Mouse (Mus musculus) adrenal gland, postnatal 4 days (tissue): ENCODE measurements around the gene Nudcd3. TPM values are rescaled to one million over a fixed set of nuclear protein-coding genes. Genes with fewer than 3 reads are reported as not detected.

Source experiments
- DNase-seq, 2 experiments: peaks; one replicate each; pipeline ENCODE4 v3.0.0; 2021 to 2022; ENCODE audit warnings: low spot score in 2 of 2, mixed read lengths in 2 of 2
- total RNA-seq, 2 experiments: library from RNA; stranded (reverse); gene quantifications; 2 replicates each; pipeline ENCODE4 v1.2.3; 2021

The Nudcd3 gene
- total RNA-seq, 2 experiments from 2014 or later = 57.8 to 59.0 TPM

DNA sequence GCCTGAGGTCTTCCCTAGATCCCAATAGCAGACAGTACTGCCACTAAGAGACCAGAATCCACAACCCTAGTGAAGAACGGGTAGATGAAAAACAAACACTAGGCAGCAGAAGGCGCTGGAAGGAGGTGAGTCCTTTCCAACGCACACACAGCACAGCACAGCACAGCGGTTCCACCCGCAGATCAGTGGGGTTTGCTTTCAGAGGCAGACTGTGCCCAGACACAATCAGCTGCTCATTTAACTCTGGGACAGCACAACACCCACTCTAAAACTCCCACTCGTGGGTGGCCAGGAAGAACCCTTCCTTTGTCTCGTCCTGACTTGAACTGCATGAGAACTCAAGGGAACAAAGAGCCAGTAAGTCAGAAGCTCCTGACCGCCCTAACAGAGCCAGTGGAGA is 21.0 kb downstream of the Nudcd3 start:
- DNase-seq = no peak

DNA sequence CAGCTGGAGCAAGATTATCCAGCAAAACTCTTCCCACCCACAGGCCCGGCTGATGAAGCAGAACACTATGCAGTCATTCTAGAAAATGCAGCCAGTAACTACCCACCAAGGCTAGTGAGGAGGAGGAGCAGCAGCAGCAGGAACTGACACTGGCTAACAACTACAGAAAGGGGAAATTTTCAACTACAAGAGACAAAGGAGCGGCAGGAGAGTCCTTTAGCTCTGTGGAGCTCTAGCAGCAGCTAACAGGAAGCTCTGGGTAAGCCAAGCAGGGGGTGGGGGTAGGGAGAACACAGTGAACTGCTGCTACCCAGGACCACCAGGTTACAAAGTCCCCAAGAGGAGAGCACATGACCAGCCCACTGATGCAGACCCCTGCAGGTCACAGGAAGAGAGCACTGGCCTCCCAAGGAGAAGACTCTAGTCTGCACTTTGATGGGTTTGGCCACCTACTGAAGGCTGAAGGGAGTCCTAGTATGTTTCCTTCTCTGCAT is 21.5 kb downstream of the Nudcd3 start:
- DNase-seq = no peak

DNA sequence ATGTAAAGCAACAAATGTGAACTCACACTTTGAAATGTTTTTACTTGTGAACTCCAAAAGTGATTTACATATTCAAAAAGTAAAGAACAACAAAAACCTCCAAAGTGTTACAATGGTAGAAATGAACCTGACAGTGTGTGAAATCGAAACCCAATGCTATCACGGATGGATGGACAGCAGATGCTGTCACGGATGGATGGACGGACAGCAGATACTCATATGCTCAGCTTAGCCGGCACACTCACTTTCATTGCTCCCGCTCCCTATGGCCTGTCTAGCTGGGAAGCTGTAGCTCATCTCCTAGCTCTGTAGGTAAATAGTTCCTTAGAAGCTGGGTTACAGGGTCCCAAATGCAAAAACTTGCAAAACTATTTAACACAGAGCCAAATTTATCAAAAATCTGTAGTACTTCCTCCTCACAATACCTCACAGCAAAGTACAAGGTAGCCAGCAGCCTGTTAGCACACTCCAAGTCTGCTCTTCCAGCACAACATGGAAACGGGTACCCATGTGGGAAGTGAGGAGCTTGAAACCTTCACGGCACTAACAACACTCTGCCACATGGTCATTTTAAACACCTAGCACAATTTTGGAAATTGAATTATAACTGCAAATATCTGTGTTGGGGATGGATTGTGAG is 22.3 kb downstream of the Nudcd3 start:
- DNase-seq = no peak

DNA sequence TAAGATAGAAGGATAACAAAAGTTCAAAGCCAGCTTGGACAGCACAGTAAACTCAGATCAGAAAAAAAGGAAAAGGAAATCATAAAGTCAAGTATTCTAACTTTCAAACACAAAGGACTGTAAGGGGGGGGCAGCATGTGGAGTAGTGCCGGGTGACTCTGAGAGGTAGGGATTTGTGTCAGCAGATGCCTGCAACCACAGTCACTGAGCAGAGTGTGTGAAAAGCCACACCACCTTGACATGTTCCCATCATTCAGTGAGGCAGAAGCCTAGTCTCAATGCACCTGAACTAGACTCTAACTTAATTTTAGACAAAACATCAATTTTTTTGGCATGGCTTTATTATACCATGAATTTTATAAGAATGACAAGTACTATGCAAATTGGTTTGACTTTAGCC is 24.7 kb downstream of the Nudcd3 start:
- no peak for DNase-seq

DNA sequence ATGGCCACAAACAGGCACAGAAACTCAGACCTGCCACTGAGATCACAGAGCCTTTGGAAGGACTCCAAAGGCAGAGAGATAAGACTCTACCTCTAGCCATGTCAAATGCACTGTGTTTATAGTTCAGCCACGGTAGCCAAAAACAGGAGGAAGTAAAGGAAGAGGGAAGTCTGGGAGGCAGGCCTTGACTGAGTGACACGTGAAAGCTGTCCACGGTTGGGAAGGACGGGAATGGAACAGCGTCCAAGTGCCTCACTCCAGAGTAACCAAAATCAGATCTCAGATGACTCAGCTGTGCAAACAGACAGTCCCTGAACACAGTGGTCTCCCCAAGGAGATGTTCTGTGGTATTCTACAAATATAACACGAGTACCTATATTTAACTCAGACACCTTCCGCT is 25.5 kb downstream of the Nudcd3 start:
- DNase-seq = no peak

DNA sequence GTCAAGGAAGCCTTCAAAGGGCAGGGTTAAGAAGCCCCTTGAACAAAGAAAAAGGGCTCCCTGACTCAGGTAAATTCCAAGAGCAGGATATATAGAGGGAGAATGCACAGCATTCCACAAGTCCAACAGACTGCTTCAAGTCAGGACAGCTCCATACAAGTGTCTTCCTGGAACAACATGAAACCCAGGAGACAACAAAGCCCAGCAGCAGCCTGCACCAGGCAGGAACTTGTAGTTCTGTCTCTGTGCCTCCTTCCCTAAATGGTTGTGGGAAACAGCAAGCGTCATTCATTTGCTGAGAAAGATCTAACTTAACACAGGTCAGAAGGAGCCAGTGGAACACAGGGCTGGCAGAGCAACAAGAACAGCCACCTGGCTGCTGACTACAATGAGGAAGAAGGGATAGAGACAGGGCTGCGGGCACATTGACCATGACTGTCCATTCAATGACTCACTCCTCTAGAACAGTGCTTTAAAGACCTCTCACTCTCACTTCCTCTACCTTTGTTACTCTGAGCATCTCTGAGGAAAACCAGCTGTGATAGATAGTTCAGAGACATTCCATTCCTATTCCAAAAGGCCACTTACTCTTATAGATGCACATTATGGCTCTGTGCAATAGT is 31.1 kb downstream of the Nudcd3 start:
- DNase-seq = no peak

DNA sequence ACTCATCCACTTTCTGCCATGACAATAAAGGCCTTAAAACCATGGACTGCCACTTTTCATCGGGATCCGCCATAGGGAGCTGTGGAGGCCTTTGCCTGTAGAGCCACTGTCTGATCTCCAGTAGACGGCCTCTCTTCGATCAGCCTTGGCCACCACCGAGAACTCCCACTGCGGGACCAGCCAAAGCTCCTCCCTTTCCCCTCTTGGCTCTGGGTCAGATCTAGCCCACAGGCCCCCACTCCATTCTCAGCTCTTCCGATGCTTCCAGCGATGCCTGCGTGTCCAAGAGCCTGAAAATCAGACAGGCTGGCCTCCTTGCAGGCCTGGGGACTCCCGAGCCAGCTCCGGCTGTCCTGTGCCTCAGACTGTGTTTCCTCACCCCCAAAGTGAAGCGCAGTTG is 33.9 kb downstream of the Nudcd3 start:
- DNase-seq = no peak

DNA sequence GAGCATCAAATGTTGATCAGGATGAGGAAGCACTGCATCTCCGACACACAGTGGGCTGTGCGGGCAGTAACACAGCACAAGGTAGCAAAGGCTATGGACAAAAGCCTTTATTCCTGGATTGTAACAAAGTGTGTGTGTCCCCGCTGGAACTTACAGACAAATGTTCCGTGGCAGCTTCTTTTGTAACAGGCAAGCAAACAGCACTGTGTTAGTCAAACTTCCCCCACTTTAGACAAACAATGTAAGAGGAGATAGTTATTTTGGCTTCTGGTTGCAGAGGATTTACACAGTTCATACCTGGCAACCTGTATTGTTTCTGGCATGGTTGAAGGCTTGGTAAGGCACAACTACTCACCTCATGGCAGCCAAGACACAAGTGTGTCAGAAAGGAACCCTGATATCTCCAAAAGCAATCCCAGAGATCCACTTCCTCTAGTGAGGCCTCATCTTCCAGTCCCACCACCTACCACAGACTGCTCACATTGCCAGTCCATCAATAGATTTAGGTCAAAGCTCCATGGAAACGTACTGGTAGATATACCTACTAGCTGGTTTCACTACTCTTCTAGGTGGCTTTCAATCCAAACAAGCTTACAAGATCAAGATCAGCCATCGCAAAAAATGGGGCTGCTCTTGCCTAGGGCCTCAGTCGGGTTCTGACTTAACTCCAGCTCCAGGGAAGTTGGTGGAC is 34.7 kb downstream of the Nudcd3 start:
- no peak for DNase-seq

DNA sequence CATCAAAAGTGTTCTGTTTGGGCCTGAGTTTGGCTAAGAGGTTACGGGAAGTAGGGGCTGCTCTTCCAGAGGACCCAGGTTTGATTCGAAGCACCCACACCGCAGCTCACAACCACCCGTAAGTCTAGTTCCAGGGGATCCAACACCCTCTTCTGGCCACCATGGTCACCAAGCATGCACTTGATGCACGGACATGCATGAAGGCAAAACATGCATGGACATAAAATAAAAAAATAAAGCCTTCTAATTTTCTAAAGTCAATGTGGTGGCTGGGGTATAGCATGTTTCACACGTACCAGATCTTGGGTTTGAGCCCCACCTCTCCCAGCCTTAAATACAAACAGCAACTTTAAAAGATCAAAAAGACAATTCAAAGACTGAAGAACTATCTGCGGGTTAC is 35.4 kb downstream of the Nudcd3 start:
- no peak for DNase-seq

DNA sequence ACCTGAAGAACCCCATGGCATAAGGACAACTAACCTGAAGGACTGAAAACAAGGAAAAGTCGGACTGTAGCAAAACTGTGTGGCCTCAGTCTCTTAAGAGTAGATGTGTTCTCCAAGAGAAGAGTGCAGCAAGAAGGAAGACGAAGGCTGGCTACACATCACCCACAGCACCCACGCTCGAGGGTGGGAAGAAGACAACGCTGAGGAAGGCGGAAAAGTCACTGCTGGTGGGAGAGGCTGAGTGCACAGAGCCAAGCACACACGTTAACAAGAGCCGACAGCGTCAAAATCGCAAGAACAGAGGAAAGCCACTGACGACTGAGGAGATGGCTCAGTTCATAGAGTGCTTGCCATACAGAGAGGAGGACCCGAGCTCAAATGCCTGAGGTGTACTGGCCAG is 36.5 kb downstream of the Nudcd3 start:
- DNase-seq = no peak

DNA sequence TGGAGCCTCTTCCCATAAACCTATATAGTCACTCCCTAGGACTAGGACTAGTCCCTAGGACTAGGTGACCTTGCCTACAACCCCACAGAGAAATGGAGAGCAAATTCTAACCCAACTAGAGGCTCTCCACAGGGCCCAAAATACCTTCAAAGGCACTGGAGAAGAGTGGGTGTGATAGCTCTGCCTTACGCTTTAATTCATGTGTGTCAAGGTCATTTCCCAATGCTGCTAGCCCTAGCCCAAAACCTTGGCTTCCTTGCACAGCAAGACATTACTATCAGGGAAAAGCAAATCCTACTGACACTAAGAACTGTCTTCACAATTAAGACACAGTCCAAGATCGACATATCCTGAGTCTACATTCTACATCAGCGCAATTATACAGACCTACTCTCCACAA is 37.2 kb downstream of the Nudcd3 start:
- DNase-seq = no peak

DNA sequence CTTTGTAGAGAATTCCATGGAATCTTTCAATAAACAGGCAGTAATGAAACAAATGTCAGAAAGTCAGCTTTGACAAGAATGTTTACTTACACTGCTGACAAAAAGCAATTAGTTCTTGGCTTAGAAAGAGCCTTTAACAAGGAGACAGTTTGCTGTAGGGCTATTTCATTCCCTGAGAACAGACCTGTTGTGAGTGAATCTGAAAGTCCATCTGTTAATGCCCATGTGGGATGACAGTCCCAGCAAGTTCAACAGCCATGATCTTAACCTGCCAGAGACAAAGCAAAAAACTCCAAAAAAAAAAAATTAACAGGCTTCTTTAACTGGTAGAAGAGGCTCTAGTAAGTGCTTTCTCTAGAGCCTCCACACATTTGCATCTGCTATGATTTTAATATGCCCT is 38.7 kb downstream of the Nudcd3 start:
- no peak for DNase-seq

DNA sequence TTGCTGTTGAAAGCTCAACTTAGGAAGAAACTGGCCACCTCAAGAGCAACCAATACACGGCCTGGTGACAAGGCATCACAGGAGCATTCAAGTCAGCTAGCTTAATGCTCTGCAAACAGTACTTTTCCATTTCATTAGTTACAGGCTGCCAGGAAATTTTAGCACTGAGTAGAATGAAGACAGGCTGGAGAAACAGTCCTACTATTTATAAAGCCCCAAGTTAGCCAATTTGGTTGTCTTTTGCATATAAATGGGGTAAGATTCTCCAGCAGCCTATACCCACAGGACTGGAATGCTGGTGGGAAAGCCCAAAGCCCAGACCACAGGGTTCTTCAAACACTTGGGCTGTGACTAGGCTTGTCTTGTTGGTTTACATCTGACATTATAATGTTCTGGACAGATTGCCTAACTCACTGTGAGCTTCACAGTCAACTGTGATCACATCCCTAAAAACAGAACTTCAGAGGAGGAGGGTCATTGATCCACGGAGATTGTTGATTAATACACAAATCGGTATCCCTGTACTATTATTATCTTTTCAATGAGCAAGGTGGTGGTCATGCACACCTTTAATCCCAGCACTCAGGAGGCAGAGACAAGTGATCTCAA is 39.4 kb downstream of the Nudcd3 start:
- no peak for DNase-seq

DNA sequence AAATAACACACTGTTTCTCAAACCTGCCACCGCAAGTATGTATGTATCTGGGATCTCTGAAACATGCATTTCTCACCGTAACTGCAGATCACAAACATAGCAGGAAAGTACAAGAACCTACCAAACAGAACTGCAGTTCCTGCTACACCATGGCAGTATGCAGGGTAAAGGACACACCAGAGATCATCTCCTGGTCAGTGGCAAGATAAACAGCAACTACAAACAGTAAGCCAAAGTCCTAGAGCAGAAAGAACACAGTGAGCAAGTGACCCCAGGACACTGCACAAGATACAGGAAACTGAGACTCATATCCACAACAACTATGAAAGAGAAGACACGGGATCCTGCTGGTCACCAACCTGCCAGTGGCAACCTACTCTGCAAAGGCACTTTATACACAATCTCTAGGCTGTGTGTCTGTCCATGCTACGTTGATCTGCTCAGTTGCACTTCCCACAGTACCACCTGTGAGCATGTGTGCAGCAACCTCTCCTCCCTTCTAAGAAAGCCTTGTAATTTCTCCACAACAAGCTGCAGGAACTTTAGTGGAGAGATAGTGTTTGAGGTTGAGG is 40.4 kb downstream of the Nudcd3 start:
- DNase-seq = no peak

DNA sequence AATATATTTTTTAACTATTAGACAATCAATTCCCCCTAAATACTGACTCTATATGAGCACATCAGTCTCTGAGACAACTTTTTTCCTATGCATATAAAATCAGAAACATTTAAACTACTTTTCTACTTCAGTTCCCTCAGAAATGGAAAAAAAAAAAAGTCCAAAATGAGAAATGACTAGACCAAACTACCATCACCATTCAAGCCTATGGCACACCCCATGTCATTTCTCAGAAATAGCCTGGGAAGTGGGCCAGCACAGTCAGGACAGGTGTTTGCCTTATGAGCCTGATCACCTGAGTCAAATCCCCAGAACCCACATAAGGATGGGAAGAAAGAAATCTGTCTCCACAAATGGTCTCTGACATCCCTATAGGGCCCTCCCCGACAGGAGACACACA is 41.7 kb downstream of the Nudcd3 start:
- DNase-seq = no peak

DNA sequence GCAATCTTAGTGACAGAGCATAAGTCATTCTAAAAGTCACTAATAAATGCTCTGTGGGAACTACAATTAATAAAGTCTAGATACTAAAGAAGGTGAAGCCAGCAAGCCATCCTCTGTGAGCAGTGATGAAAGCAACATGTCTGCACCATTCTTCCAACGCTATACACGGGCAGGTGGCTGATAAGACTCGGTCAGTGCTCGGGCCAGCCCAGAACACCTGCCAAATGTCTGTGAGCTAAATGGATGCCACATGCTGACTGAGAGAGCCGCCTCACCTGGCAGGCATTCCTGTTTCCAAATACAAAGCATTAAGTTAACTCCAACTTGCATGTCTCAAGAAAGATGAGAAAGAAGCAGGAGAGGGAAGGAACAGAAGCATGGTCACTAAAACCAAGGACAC is 43.1 kb downstream of the Nudcd3 start:
- no peak for DNase-seq

DNA sequence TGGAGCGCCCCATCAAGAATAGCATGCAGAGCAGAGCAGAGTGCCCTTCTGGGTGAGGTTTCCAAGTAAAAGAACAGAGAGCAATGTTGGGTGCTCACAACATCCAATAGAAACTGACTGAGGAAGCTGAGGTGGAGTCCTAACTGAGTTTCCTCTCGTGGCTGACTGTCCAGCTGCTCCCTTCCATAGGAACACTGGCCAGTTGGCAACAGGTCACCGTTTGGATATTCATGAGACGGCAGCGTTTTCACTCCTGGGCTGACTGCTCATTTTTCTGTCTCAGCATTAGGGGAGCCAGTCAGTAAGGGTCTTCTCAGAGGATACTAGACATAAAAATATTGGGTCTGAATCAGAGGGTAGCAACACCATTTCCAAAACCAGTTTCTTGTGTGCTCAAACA is 43.6 kb downstream of the Nudcd3 start:
- no peak for DNase-seq

DNA sequence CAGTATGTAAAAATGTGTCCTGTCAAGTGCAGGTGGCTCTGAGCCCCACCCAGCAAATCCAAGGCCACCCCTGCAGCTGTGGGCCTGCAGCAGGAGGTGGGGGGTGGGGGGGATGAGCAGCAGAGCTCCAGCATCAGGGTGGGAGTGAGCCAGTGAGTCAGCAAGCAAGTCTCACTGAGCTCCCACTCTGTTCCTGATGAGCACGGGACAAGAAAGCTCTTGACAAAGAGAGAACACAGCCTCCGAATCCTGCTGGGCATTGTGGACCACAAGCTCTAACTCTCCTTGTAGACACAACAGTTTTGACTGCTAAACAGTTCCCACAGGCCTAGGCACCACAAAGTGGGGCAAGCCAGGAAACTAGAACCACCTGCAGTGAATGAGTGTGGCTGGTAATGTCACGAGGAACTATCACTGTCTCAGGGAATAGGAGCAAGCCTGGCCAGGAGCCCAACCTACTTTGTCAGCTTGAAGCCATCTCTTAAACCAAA is 46.0 kb downstream of the Nudcd3 start:
- DNase-seq = no peak

DNA sequence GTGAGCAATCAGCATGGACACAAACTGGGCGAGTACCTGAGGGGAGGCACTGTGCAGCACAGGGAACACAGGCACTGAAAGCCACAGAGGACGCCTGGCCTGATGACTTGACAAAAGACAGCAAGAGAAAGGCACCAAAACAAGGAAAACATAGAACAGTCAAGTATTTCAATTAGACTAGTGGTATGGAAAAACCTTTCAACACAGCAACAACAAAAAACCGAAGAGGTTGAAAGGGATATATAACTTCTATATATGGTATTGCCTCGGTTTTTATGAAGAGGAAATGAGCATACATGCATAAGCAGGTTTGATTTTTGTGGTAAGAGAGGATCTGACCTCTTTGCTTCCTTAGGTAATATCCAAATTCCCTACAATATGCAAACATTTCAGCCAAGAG is 47.4 kb downstream of the Nudcd3 start:
- DNase-seq = no peak

DNA sequence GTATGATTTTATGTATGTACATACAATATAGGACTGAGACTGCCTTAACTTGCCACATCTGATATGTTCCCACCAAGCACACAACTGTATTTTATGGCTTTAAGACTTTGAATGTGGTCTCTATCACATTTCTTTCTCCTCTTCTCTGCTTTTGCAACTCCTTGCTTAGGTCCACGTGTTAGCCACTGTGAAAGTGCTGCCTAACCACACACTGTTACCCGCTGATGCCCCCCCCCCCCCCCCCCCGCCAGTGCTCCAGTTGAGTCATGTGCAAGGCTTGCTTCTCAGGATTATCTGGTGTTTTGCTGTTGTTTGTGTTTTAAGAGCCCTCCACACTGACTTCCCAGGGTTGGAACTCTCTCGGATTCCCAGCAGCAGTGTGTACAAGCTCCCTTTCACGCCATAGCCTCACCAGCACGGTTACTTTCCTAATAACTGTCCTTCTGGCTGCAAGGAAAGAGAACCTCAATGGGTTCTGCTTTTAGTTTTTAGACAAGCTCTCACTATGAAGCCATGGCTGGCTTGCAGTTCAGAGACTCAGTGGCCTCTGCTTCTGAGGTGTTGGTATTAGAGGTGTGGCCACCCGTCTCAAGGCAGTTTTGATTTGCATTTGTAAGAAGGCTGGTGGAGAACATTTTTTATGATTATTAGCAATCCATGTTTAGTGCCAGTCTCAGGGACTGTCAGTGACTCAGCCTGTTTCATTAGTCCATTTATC is 61.8 kb downstream of the Nudcd3 start:
- DNase-seq = no peak

DNA sequence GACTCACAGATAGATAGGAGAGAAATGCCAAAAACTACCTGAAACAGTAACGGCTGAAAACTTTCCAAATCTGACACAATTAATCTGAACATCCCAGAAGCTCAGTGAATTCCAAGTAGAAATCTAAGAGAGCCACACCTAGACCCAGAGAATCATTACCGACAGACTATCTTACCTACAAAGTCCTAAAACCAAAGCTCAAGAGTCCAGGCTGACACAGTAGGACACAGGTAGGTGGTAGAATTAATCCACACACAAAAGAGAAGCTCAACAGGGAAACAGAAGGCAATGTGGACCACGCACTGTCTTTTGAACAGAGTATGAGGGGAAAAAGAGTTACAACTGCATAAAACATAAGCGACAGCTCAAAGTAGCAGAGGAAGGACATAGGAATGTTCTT is 67.3 kb downstream of the Nudcd3 start:
- DNase-seq = no peak
